9 mouse cellular contexts compared by ENCODE assay signal in genomic region chr14:103537355-103538056, GRCm38 (mm10). TPM values are rescaled to one million over a fixed set of nuclear protein-coding genes. Genes with fewer than 3 reads are reported as not detected.
A peak's percentile ranks its signal among the peaks of the same experiment; 100 is the strongest.
DNase-seq lines count a peak whose midpoint lies in the region; ATAC-seq lines count a peak whose summit lies in the region.
"Had no signal": no experiment of that assay in that cellular context is flagged by ENCODE, and none has a peak within 500 bp of the region (broad histone marks: within the 10 kb centered on the region; RNA-seq: fewer than 3 reads in every experiment).

No protein-coding gene starts in this region.

- H3K27ac ChIP-seq in embryonic facial prominence, embryonic 11.5 days (replicated peaks; ENCODE audit: low read depth, low read length) = no peak overlapping the region

- H3K9me3 ChIP-seq in embryonic facial prominence, embryonic 11.5 days (replicated peaks; ENCODE audit: control insufficient read depth, low read length) = no peaks in the 10 kb centered on the region

- H3K9ac ChIP-seq in embryonic facial prominence, embryonic 11.5 days (replicated peaks; ENCODE audit: low read length) = no peak overlapping the region

- no peaks in the 10 kb centered on the region for H3K4me1 ChIP-seq in embryonic facial prominence, embryonic 11.5 days (ENCODE audit: control insufficient read depth, insufficient read depth, low read length)

- no peaks in the 10 kb centered on the region for H3K36me3 ChIP-seq in embryonic facial prominence, embryonic 11.5 days (replicated peaks; ENCODE audit: control insufficient read depth, insufficient read depth, low read depth, low read length)

- 15% methylated on average over 13 of the region's 13 CpGs for WGBS in embryonic facial prominence, embryonic 11.5 days

- H3K4me2 ChIP-seq in embryonic facial prominence, embryonic 11.5 days (ENCODE audit: low read depth, low read length) = no peak overlapping the region

- peak; percentile 63 for ATAC-seq in activated CD4-positive, CD25-positive, alpha-beta regulatory T cell, adult 4 months
- ATAC-seq in embryonic facial prominence, embryonic 11.5 days (replicated peaks; ENCODE audit: insufficient number of reproducible peaks, low FRiP score, low TSS enrichment, low read depth) = 0 out of 2 replicates have a peak, but pooled peaks have one; percentile 59
- peak; percentile 31; the same call in 1 of the 2 replicates for ATAC-seq in megakaryocyte progenitor cell, adult 5-6 weeks (replicated peaks; ENCODE audit: poor library complexity)

- no peak overlapping the region for H3K4me3 ChIP-seq in embryonic facial prominence, embryonic 11.5 days (ENCODE audit: low read depth, low read length)

- peak; percentile 61 for DNase-seq in gastrocnemius, postnatal 10 days
- no peak for DNase-seq in gastrocnemius, adult 8-10 months (ENCODE audit: low spot score in 2 of 2)
- peak; percentile 70 for DNase-seq in 3T3-L1 (ENCODE audit: low read depth, low spot score)
- peak; percentile 78 for DNase-seq in embryonic facial prominence, embryonic 11.5 days (ENCODE audit: low spot score)
- peak; percentile 77 for DNase-seq in induced T-regulatory cell, adult 2 months (ENCODE audit: low read depth)
- DNase-seq in spleen, postnatal 10 days (ENCODE audit: low spot score in 2 of 2) = peak; percentile 19 to 71

- no peaks in the 10 kb centered on the region for H3K27me3 ChIP-seq in embryonic facial prominence, embryonic 11.5 days (ENCODE audit: control insufficient read depth, insufficient read depth, low read length)

RNA-seq across cellular contexts. Expression of gene Scel, which starts 24.4 kb away (rescaled TPM):
- under 1 TPM in 1 of 2 experiments, not detected in 1; 0.14 TPM for total RNA-seq in gastrocnemius, postnatal 10 days (2021)
- total RNA-seq in gastrocnemius, adult 8-10 months (2022) = under 1 TPM; 0.16 to 0.58 (median 0.19) TPM
- polyA plus RNA-seq in activated CD4-positive, CD25-positive, alpha-beta regulatory T cell, adult 4 months (2017; shearing (Covaris generic)) = not detected
- polyA plus RNA-seq in embryonic facial prominence, embryonic 11.5 days (2014; fragmentation: Nextera tagmentation; extraction: Ambion mirVana) = 0.08 and 0.69 TPM in 2 replicates
- not detected in 2 replicates for total RNA-seq in megakaryocyte progenitor cell, adult 5-6 weeks (2015)
- not detected in 2 replicates for total RNA-seq in megakaryocyte progenitor cell, adult 5-6 weeks (2017)
- polyA plus RNA-seq: small intestine, adult 2 months had no signal

Comparison
In these comparisons a context has a peak if more than half of its experiments do, and no peak if none do; other contexts are left out.
1. DNase-seq: peak in gastrocnemius, postnatal 10 days (single experiment), 3T3-L1 (single experiment), embryonic facial prominence, embryonic 11.5 days (single experiment), induced T-regulatory cell, adult 2 months (single experiment) and spleen, postnatal 10 days (2 of 2); none in gastrocnemius, adult 8-10 months (0 of 2).
2. Peak in every context shown above with its lines, with median percentiles within 50 percentile points of each other: ATAC-seq.